ENCODE assay signal across 9 mouse cellular contexts in the genomic region with DNA sequence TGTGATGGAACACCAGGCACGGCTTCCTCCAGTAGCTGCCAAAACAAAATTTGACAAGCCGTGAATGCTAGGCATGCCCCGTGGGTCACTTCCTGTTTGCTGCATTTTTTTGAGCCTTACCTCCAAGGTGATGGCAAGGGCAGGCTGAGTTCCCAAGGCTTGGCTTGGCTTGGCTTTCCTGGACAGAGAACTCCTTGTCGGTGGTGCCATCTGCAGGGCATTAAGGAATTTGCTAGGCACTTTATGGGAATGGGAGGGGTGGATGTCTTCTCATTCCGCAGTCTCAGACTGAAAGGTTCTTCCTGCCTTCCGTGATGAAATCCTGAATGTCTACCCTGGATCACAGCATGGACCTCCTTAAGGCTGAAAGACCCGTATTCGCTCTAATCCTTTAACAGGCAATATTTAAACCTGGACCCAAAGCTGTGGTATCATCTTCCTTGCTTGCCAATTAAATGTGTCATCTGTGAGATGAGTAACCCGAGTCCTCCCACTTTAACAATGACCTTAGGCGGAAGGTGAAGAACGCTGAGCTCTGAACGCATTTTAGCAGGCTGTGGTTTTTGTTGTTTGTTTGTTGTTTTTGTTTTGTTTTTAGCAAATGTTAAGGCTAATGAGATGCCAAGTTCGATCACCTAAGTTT. TPM values are rescaled to one million over a fixed set of nuclear protein-coding genes. Genes with fewer than 3 reads are reported as not detected.
A peak's percentile ranks its signal among the peaks of the same experiment; 100 is the strongest.
DNase-seq lines count a peak whose midpoint lies in the region; ATAC-seq and TF ChIP-seq lines count a peak whose summit lies in the region.
"Had no signal": no experiment of that assay in that cellular context is flagged by ENCODE, and none has a peak within 500 bp of the region (broad histone marks: within the 10 kb centered on the region; RNA-seq: fewer than 3 reads in every experiment).

No protein-coding gene starts in this region.

- peak overlapping the region; percentile 61; the same call in 1 of the 2 replicates for H3K27ac ChIP-seq in layer of hippocampus, adult 2 months
- no peak overlapping the region; the same call in 1 of the 2 replicates for H3K27ac ChIP-seq in lung, embryonic 16.5 days (ENCODE audit: low read length)

- 0 out of 2 replicates have a peak overlapping the region, but pooled peaks have one; percentile 1 for H3K9ac ChIP-seq in lung, embryonic 16.5 days (ENCODE audit: low read length)
- H3K9ac ChIP-seq: limb, embryonic 15.5 days had no signal

- H3K4me3 ChIP-seq in layer of hippocampus, adult 2 months, result no peak overlapping the region
- H3K4me3 ChIP-seq in lung, embryonic 16.5 days (ENCODE audit: low read length), result no peak overlapping the region
- H3K4me3 ChIP-seq: limb, embryonic 15.5 days had no signal

- CTCF ChIA-PET in Patski (lab: Charles Lee), result interaction anchor here (0.7 to 4.4 kb wide), 16 partner anchors 13 to 72 kb away, joined by 3 to 31 read pairs (median 6); a partner anchor contains a TSS

- H3K36me3 ChIP-seq in lung, embryonic 16.5 days (ENCODE audit: control insufficient read depth, insufficient read depth, low read length), result no peaks in the 10 kb centered on the region

- no peaks in the 10 kb centered on the region; the same call in 1 of the 2 replicates for H3K9me3 ChIP-seq in lung, embryonic 16.5 days (ENCODE audit: control insufficient read depth, low read length)
- H3K9me3 ChIP-seq: limb, embryonic 15.5 days had no signal

- H3K4me1 ChIP-seq in lung, embryonic 16.5 days (replicated peaks; ENCODE audit: control insufficient read depth, insufficient read depth, low read length), result peaks cover 13% of the 10 kb centered on the region

- peak overlapping the region; percentile 9; the same call in 1 of the 2 replicates for H3K4me2 ChIP-seq in lung, embryonic 16.5 days (ENCODE audit: low read depth, low read length)
- H3K4me2 ChIP-seq: limb, embryonic 15.5 days had no signal

- WGBS in lung, embryonic 16.5 days, result 12% methylated on average over 13 of the region's 13 CpGs

- no peaks in the 10 kb centered on the region for H3K27me3 ChIP-seq in Patski
- no peaks in the 10 kb centered on the region for H3K27me3 ChIP-seq in lung, embryonic 16.5 days (ENCODE audit: control insufficient read depth, insufficient read depth, low read depth, low read length)
- H3K27me3 ChIP-seq: limb, embryonic 15.5 days had no signal

- peak; percentile 77 for DNase-seq in Patski (ENCODE audit: low read depth, low spot score)
- peak; percentile 82 for DNase-seq in cerebellum, adult 8-10 months
- DNase-seq in forelimb bud, embryonic 11.5 days (ENCODE audit: low read depth, low spot score), result peak; percentile 78
- peak; percentile 69 to 74 for DNase-seq in layer of hippocampus, adult 2 months (ENCODE audit: low spot score in 2 of 2)
- peak; percentile 53 for DNase-seq in ovary, postnatal 14 days (ENCODE audit: low spot score)
- no peak for DNase-seq in spleen, postnatal 14 days (ENCODE audit: low spot score in 2 of 2)

- TF ChIP-seq CTCF in Patski (IDR thresholded peaks at IDR 0.05), result peak; percentile 87
- peak; percentile 84 for TF ChIP-seq CTCF in layer of hippocampus, adult 2 months (conservative IDR thresholded peaks at IDR 0.05)

- peak; percentile 71 for ATAC-seq in Patski
- ATAC-seq in hematopoietic stem cell, adult 5-6 weeks (replicated peaks in 1 of 2; ENCODE audit: insufficient read depth in 1 of 2, low FRiP score in 2 of 2, low TSS enrichment in 1 of 2, low read depth in 1 of 2, poor library complexity in 2 of 2, severe bottlenecking in 2 of 2), result peak; percentile 75 to 78
- peak; percentile 74 for ATAC-seq in lung, embryonic 16.5 days (ENCODE audit: low read depth)

- POLR2A ChIA-PET in Patski (lab: Charles Lee), result interaction anchor here (0.7 to 1.5 kb wide), 4 partner anchors 37 to 287 kb away, joined by 3 to 9 read pairs (median 6); a partner anchor contains a TSS

- in situ Hi-C loops in Patski (cut with MboI; ENCODE audit: low pct_unique_long_range_greater_than_20kb), result no loop called here

RNA-seq across cellular contexts. Expression of a gene that starts 5.6 kb away (rescaled TPM):
- polyA plus RNA-seq in Patski (2021), result 921 TPM
- total RNA-seq in hematopoietic stem cell, adult 5-6 weeks (2017), result 672 and 707 TPM in 2 replicates
- 100 to 1,000 TPM; 466 to 491 TPM for total RNA-seq in layer of hippocampus, adult 2 months (2021)
- polyA plus RNA-seq in lung, embryonic 16.5 days (2015; fragmentation: Nextera tagmentation; extraction: Ambion mirVana), result 1,812 and 1,892 TPM in 2 replicates

RNA-seq across cellular contexts. Expression of a gene that starts 10.7 kb away (rescaled TPM):
- polyA plus RNA-seq in Patski (2021), result 26.9 TPM
- 8.7 and 21.2 TPM in 2 replicates for total RNA-seq in hematopoietic stem cell, adult 5-6 weeks (2017)
- 10 to 100 TPM; 17.0 to 20.6 TPM for total RNA-seq in layer of hippocampus, adult 2 months (2021)
- polyA plus RNA-seq in lung, embryonic 16.5 days (2015; fragmentation: Nextera tagmentation; extraction: Ambion mirVana), result 15.7 and 17.3 TPM in 2 replicates

RNA-seq across cellular contexts. Expression of a gene that starts 24.6 kb away (rescaled TPM):
- polyA plus RNA-seq in Patski (2021), result not detected
- total RNA-seq in hematopoietic stem cell, adult 5-6 weeks (2017), result 12.9 TPM in 1 of 2 replicates, not detected in the other
- not detected for total RNA-seq in layer of hippocampus, adult 2 months (2021)
- not detected in 2 replicates for polyA plus RNA-seq in lung, embryonic 16.5 days (2015; fragmentation: Nextera tagmentation; extraction: Ambion mirVana)
- polyA plus RNA-seq: limb, embryonic 15.5 days had no signal

RNA-seq across cellular contexts. Expression of a gene that starts 24.8 kb away (rescaled TPM):
- 414 TPM for polyA plus RNA-seq in Patski (2021)
- 35.1 and 40.0 TPM in 2 replicates for total RNA-seq in hematopoietic stem cell, adult 5-6 weeks (2017)
- total RNA-seq in layer of hippocampus, adult 2 months (2021), result 100 to 1,000 TPM; 768 to 781 TPM
- 870 and 906 TPM in 2 replicates for polyA plus RNA-seq in lung, embryonic 16.5 days (2015; fragmentation: Nextera tagmentation; extraction: Ambion mirVana)

RNA-seq across cellular contexts. Expression of a gene that starts 30.4 kb away (rescaled TPM):
- not detected for polyA plus RNA-seq in Patski (2021)
- 0.13 TPM in 1 of 2 replicates, not detected in the other for total RNA-seq in hematopoietic stem cell, adult 5-6 weeks (2017)
- total RNA-seq in layer of hippocampus, adult 2 months (2021), result under 1 TPM; 0.10 to 0.12 TPM
- polyA plus RNA-seq in lung, embryonic 16.5 days (2015; fragmentation: Nextera tagmentation; extraction: Ambion mirVana), result 1.4 and 2.4 TPM in 2 replicates

Comparison
In these comparisons a context has a peak if more than half of its experiments do, and no peak if none do; other contexts are left out.
1. DNase-seq: peak in Patski (single experiment), cerebellum, adult 8-10 months (single experiment), forelimb bud, embryonic 11.5 days (single experiment), layer of hippocampus, adult 2 months (2 of 2) and ovary, postnatal 14 days (single experiment); none in spleen, postnatal 14 days (0 of 2).
2. Peak in every context shown above with its lines, with median percentiles within 50 percentile points of each other: ATAC-seq.